ENCODE assay signal across 9 mouse cellular contexts in the genomic region with DNA sequence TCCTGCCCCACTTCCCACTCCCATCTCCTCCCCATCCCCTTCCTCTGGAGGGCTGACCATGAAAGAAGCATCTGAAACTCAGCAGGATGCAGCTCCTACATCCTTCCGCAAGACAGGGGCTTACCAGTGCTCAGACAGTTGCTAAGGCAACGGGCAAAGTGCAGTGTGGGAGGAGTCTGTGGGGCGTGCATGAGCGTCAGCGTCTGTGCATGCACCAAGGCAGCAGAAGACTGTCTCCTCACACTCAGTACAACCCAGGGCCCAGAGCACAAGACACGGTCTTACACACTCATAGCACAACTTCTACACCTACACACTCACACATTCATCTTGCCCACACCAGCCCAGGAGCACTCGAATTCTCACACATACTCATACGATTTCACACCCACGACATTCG.
A peak's percentile ranks its signal among the peaks of the same experiment; 100 is the strongest.
DNase-seq lines count a peak whose midpoint lies in the region; ATAC-seq lines count a peak whose summit lies in the region.
"Had no signal": no experiment of that assay in that cellular context is flagged by ENCODE, and none has a peak within 500 bp of the region (broad histone marks: within the 10 kb centered on the region; RNA-seq: fewer than 3 reads in every experiment).

No protein-coding gene starts in this region.

- peak; percentile 11 for DNase-seq in thymus, postnatal 0 days (ENCODE audit: low spot score)
- no peak for DNase-seq in thymus, postnatal 10 days (ENCODE audit: low spot score in 2 of 2)
- peak; percentile 16 for DNase-seq in kidney, adult 18-20 months
- peak; percentile 58 to 70 for DNase-seq in right cerebral cortex, postnatal 36 days (ENCODE audit: low spot score in 2 of 2)
- no peak for DNase-seq in spleen, adult 18-20 months
- DNase-seq in cerebellum, adult 8-10 months, result no peak

- peak; percentile 96 for ATAC-seq in forebrain, embryonic 13.5 days
- peak; percentile 59 for ATAC-seq in megakaryocyte, adult 5-6 weeks (ENCODE audit: poor library complexity, severe bottlenecking)

- H3K36me3 ChIP-seq in forebrain, embryonic 13.5 days (ENCODE audit: poor library complexity, severe bottlenecking), result no peaks in the 10 kb centered on the region

- H3K4me1 ChIP-seq in forebrain, embryonic 13.5 days, result peaks cover 31% of the 10 kb centered on the region

- no peak overlapping the region for H3K4me3 ChIP-seq in forebrain, embryonic 13.5 days

- 33% methylated on average over 10 of the region's 10 CpGs for WGBS in forebrain, embryonic 13.5 days

- 0 out of 2 replicates have a peak, but pooled peaks cover 8% of the 10 kb centered on the region for H3K27me3 ChIP-seq in forebrain, embryonic 13.5 days

- no peaks in the 10 kb centered on the region for H3K9me3 ChIP-seq in forebrain, embryonic 13.5 days (replicated peaks)

- H3K4me2 ChIP-seq in forebrain, embryonic 13.5 days, result peak overlapping the region; percentile 14; the same call in 1 of the 2 replicates

- H3K27ac ChIP-seq in forebrain, embryonic 13.5 days, result peak overlapping the region; percentile 40; the same call in 1 of the 2 replicates
- H3K27ac ChIP-seq: macrophage had no signal

- H3K9ac ChIP-seq in forebrain, embryonic 13.5 days, result no peak overlapping the region

Comparison
In these comparisons a context has a peak if more than half of its experiments do, and no peak if none do; other contexts are left out.
1. DNase-seq: peak in thymus, postnatal 0 days (single experiment), kidney, adult 18-20 months (single experiment) and right cerebral cortex, postnatal 36 days (2 of 2); none in thymus, postnatal 10 days (0 of 2), spleen, adult 18-20 months (0 of 2) and cerebellum, adult 8-10 months (single experiment).